Mouse (Mus musculus) layer of hippocampus, adult 18-20 months (tissue): ENCODE measurements around the gene Lipo2. TPM values are rescaled to one million over a fixed set of nuclear protein-coding genes. Genes with fewer than 3 reads are reported as not detected.
"Not testable (repeated sequence)": the region's sequence is repeated elsewhere in the genome, so short reads cannot be mapped to it uniquely, and the experiment has no call there.

Experiments
- DNase-seq, 2 experiments: peaks; one replicate each; pipeline ENCODE4 v3.0.0; 2022; ENCODE audit warnings: low spot score in 2 of 2
- long read RNA-seq: library from polyadenylated mRNA; stranded (forward); transcript quantifications from one replicate; pipeline ENCODE4 v2.0.0, GENCODE M21; 2021
- total RNA-seq, 2 experiments: library from RNA; stranded (reverse); gene quantifications; 2 replicates each; pipeline ENCODE4 v1.2.3; 2021

The Lipo2 gene
- total RNA-seq, result under 1 TPM in 1 of 2 experiments, not detected in 1; 0.20 TPM
- long read RNA-seq, result 0 reads

DNA sequence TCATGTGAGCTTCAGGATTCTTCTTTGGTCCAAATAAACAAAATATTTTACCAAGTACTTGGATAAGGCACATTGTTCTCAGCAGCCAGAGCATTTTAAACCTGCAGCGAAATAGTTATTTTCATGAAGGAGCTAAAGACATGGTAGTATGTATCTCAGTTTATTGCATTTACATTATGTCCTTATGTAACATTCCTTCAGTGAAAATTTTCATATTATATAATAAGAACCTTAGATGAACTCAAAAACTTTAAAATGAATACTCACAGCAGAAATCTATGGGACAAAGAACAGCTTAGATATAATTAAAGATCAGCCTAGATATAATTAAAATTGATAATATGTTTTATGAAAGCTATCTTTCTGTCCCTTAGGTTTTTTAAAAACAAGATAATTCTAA is at the start of gene Lipo2:
Gene Lipo2, minus strand, starts transcription at position 101 of the 400 bp plus-strand sequence.
- DNase-seq, result not testable (repeated sequence)

DNA sequence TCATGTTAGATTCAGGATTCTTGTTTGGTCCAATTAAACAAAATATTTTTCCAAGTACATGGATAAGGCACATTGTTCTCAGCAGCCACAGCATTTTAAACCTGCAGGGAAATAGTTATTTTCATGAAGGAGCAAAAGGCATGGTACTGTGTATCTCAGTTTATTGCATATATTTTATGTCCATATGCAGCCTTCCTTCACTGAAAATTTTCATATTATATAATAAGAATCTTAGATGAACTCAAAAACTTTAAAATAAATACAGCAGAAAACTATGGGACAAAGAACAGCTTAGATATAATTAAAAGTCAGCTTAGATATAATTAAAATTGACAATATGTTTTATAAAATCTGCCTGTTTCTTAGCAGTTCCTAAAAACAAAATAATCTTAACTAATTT is 36.2 kb upstream of the Lipo2 start, which contains the start of gene Lipo1:
Gene Lipo1, minus strand, starts transcription at position 101 of the 400 bp plus-strand sequence.
- not testable (repeated sequence) for DNase-seq

DNA sequence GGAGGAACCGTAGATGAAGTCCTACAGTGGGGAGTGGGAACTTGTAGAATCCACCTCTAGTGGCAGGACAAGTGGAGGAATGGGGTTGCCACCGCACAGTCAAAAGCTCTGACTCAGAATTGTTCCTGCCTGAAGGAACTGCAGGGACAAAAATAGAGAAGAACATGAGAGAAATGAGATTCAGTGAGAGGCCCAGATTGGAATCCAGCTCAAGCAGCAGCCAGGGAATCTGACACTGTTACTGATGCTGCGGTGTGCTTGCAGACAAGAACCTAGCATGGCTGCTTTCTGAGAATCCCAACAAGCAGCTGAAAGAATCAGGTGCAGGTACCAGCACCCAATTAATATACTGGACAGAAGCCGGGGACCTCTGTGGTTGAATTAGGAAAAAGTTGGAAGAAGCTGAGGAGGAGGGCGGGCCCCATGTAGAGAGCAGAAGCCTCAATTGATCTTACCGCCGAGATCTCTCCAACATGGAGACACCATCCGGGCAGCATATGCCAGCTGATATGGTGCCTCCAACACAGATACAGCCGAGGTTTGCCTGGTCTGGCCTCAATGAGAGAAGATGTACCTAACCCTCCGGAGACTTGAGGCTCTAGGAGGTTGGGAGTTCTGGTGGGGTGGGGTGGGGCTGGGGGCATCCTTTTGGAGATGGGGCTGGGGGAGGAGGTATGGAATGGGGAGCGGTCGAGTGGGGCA is 35.6 kb upstream of the Lipo2 start:
- peak in 1 of 2 experiments; percentile 8 for DNase-seq

DNA sequence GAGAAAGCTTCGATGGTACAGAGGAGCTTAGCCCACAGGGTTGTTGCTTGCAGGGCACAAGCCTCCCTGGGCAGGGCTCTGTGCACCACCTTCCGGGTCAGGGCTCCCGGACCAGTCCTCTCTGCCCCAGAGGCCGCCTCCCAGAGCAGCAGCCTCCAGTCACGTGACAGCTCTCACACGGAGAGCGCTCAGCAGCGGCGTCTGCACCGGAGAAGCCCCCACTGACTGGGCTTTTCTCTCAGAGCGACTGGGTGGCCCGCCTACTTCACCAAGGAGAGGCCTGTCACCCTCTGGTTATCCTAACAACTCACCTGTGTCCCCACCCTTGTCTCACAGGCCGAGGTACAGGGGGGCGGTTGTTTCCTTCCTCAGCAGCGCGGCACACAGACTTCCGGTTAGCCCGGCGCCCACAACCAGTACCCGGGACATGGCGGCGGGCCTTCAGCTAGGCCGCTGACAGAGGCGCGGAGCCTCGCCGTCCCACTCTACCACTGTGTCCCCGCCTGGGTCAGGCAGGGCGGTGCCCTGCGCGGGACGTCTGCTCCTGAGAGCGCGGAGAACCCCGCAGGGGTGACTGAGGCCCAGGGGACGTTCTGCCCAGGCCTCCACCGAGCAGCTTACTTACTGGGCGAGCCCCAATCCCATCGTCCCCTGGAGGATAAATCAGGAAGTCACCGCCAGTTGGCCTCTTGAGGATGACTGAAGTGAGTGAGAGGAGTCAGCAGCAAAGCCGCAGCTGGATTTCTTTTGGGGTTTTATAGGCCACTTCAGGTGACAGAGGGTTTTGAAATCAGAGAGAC is 10.3 kb upstream of the Lipo2 start, which contains the start of gene Lipo3:
Gene Lipo3, minus strand, starts transcription at position 665 of the 800 bp plus-strand sequence.
- DNase-seq, result peak; percentile 1 to 19

Other genes with a start within 250 kb of the Lipo2 start
- under 1 TPM in 1 of 2 experiments, not detected in 1; 0.13 TPM for gene Lipo4, start 233.6 kb downstream of the Lipo2 start, total RNA-seq
- gene Gm8978, start 126.1 kb downstream of the Lipo2 start, total RNA-seq, result not detected
- gene Lipo3, start 10.6 kb upstream of the Lipo2 start, total RNA-seq, result 1 to 10 TPM; 4.7 to 5.1 TPM
- gene Lipo1, start 36.1 kb upstream of the Lipo2 start, total RNA-seq, result not detected
- not detected for gene Lipf, start 209.8 kb upstream of the Lipo2 start, total RNA-seq